Mouse (Mus musculus) leukemia stem cell, adult 10-12 weeks (primary cell): Measurements from ENCODE around the gene Fcor. TPM values are rescaled to one million over a fixed set of nuclear protein-coding genes. Genes with fewer than 3 reads are reported as not detected.

Experiments
- polyA plus RNA-seq: library from polyadenylated mRNA; stranded (reverse); fragments of >175 nt; gene quantifications from 2 replicates; pipeline ENCODE4 v1.2.3, GENCODE M21; 2012; ENCODE audit warnings: low replicate concordance

The Fcor gene
- polyA plus RNA-seq: not detected in 2 replicates

GRCm38 (mm10) chr8:3671980-3672491 is at the start of gene Fcor:
TSS of gene Fcor (minus strand) at chr8:3672362.

GRCm38 (mm10) chr8:3720551-3720950 is 48.4 kb upstream of the Fcor start, which contains the start of gene Clec4g:
TSS of gene Clec4g (minus strand) at chr8:3720651.

GRCm38 (mm10) chr8:3694121-3694520 is 22.0 kb upstream of the Fcor start, which contains the start of gene Fcer2a:
TSS of gene Fcer2a (minus strand) at chr8:3694175.

GRCm38 (mm10) chr8:3676131-3676992 is 4.2 kb upstream of the Fcor start, which contains the start of gene Trappc5:
TSS of gene Trappc5 (plus strand) at chr8:3676299.

GRCm38 (mm10) chr8:3665507-3665906 is 6.7 kb downstream of the Fcor start, which contains the start of gene Mcemp1:
TSS of gene Mcemp1 (plus strand) at chr8:3665754.

GRCm38 (mm10) chr8:3655526-3655925 is 16.6 kb downstream of the Fcor start, which contains the start of gene Retn:
TSS of gene Retn (plus strand) at chr8:3655770.

GRCm38 (mm10) chr8:3630647-3631477 is 41.3 kb downstream of the Fcor start, which contains the start of gene Stxbp2:
TSS of gene Stxbp2 (plus strand) at chr8:3630955.

GRCm38 (mm10) chr8:3625445-3625844 is 46.7 kb downstream of the Fcor start, which contains the start of gene Pcp2:
TSS of gene Pcp2 (minus strand) at chr8:3625545.

GRCm38 (mm10) chr8:3621199-3621970 is 50.8 kb downstream of the Fcor start, which contains the start of the genes Xab2 and Pet100:
TSS of gene Xab2 (minus strand) at chr8:3621316.
TSS of gene Pet100 (plus strand) at chr8:3621548.

Other genes starting within 250 kb of the Fcor start
- 0.23 and 0.54 TPM in 2 replicates for gene Pex11g, start 204.7 kb downstream of the Fcor start, polyA plus RNA-seq
- not detected in 2 replicates for gene Tex45, start 201.5 kb downstream of the Fcor start, polyA plus RNA-seq
- 3.4 and 6.5 TPM in 2 replicates for gene Zfp358, start 179.2 kb downstream of the Fcor start, polyA plus RNA-seq
- gene Mcoln1, start 171.9 kb downstream of the Fcor start, polyA plus RNA-seq: 78.2 and 241 TPM in 2 replicates
- gene Pnpla6, start 157.0 kb downstream of the Fcor start, polyA plus RNA-seq: 21.4 and 33.0 TPM in 2 replicates
- gene C330021F23Rik, start 104.4 kb downstream of the Fcor start, polyA plus RNA-seq: 0.19 TPM in 1 of 2 replicates, not detected in the other
- 0.42 and 0.58 TPM in 2 replicates for gene Camsap3, start 85.1 kb downstream of the Fcor start, polyA plus RNA-seq
- gene Xab2, start 51.0 kb downstream of the Fcor start, polyA plus RNA-seq: 27.6 and 38.9 TPM in 2 replicates
- gene Pet100, start 50.8 kb downstream of the Fcor start, polyA plus RNA-seq: 10.9 and 50.5 TPM in 2 replicates
- gene Pcp2, start 46.8 kb downstream of the Fcor start, polyA plus RNA-seq: not detected in 2 replicates
- gene Stxbp2, start 41.4 kb downstream of the Fcor start, polyA plus RNA-seq: 95.4 and 315 TPM in 2 replicates
- not detected in 2 replicates for gene Retn, start 16.6 kb downstream of the Fcor start, polyA plus RNA-seq
- 0.11 and 0.24 TPM in 2 replicates for gene Mcemp1, start 6.6 kb downstream of the Fcor start, polyA plus RNA-seq
- 10.8 and 16.4 TPM in 2 replicates for gene Trappc5, start 3.9 kb upstream of the Fcor start, polyA plus RNA-seq
- gene Fcer2a, start 21.8 kb upstream of the Fcor start, polyA plus RNA-seq: 5.4 and 22.4 TPM in 2 replicates
- gene Clec4g, start 48.3 kb upstream of the Fcor start, polyA plus RNA-seq: 0.17 TPM in 1 of 2 replicates, not detected in the other
- gene Cd209a, start 76.6 kb upstream of the Fcor start, polyA plus RNA-seq: 0.44 and 0.52 TPM in 2 replicates
- not detected in 2 replicates for gene Cd209e, start 181.9 kb upstream of the Fcor start, polyA plus RNA-seq
- gene Cd209d, start 206.2 kb upstream of the Fcor start, polyA plus RNA-seq: not detected in 2 replicates